Mouse (Mus musculus) spleen, adult 2 months (tissue): Measurements from ENCODE around the gene B4galnt3.

Experiments
- CTCF ChIP-seq: fragments of 200-500 bp; IDR thresholded peaks from 2 replicates; pipeline ENCODE4 v1.5.1; 2011; ENCODE audit warnings: mild to moderate bottlenecking, inconsistent platforms; ENCODE audit not compliant: insufficient read depth, insufficient read length, insufficient replicate concordance; ENCODE audit errors: extremely low read depth
- POLR2A ChIP-seq: fragments of 200-500 bp; IDR thresholded peaks from 2 replicates; pipeline ENCODE4 v1.6.1; 2011; ENCODE audit warnings: low read depth, low read length, inconsistent platforms

DNA sequence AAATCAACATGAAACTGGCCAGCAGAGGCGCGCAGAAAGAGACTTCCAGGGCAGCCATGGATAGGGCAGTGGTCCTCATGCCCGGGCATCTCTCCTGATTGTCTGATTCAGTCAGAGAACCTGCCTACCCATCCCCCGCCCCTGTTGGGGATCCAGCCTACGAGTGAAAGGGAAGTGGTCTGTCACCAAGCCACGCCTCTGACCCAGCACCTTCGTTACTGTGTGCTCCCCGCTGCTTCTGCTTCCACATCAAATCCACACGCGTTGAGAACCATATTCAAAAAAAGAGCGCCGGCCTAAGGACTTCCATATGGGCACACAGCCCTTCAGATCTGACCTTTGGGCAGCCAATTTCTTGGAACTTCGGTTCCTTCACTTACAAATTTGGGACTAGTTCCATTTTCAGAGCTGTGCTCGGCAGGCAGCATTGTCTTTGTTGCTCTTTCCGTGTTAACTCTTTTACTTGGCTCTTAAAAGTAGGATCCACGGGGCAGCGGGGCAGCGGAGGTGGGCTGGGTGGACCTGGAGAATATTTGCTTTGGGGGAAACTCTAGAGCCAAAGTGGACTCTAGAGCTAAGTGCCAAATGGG is 106.7 kb downstream of the B4galnt3 start:
- TF ChIP-seq CTCF (no peak), POLR2A (peak; percentile 37; the same call in 1 of the 2 replicates)
